Mouse (Mus musculus) limb, embryonic 14.5 days (tissue): ENCODE measurements around the gene Ak9. TPM values are rescaled to one million over a fixed set of nuclear protein-coding genes. Genes with fewer than 3 reads are reported as not detected.

ENCODE experiments used
- ATAC-seq: fragments of 200-750 bp; cut with Nextera tagmentation; 2 replicates; pipeline ENCODE4 v1.8.0; 2017; ENCODE audit warnings: low read depth, moderate number of reproducible peaks, moderate TSS enrichment; ENCODE audit not compliant: low FRiP score
- DNase-seq: peaks from one replicate; pipeline ENCODE4 v3.0.0-alpha.2; 2015; ENCODE audit warnings: low spot score
- H3K27ac ChIP-seq: fragments of 300-500 bp; sonication (generic); replicated peaks from 2 replicates; pipeline ENCODE4 v1.5.1; 2014; ENCODE audit warnings: low read depth, mild to moderate bottlenecking, low read length, moderate library complexity, mixed read lengths
- H3K27me3 ChIP-seq: fragments of 300-500 bp; sonication (generic); 2 replicates; pipeline ENCODE4 v1.6.1; 2014; ENCODE audit warnings: low read length, mixed read lengths; ENCODE audit not compliant: control insufficient read depth, insufficient read depth
- H3K36me3 ChIP-seq: fragments of 300-500 bp; sonication (generic); 2 replicates; pipeline ENCODE4 v1.6.1; 2014; ENCODE audit warnings: mild to moderate bottlenecking, low read length, moderate library complexity, mixed read lengths; ENCODE audit not compliant: control insufficient read depth, insufficient read depth
- H3K4me1 ChIP-seq: fragments of 300-500 bp; sonication (generic); 2 replicates; pipeline ENCODE4 v1.6.1; 2014; ENCODE audit warnings: antibody characterized with exemption, low read length, mixed read lengths; ENCODE audit not compliant: control insufficient read depth, insufficient read depth
- H3K4me2 ChIP-seq: fragments of 300-500 bp; sonication (generic); replicated peaks from 2 replicates; pipeline ENCODE4 v1.6.1; 2014; ENCODE audit warnings: low read depth, mild to moderate bottlenecking, low read length, moderate library complexity; ENCODE audit not compliant: severe bottlenecking
- H3K4me3 ChIP-seq: fragments of 300-500 bp; sonication (generic); replicated peaks from 2 replicates; pipeline ENCODE4 v1.5.1; 2014; ENCODE audit warnings: low read length
- H3K9ac ChIP-seq: fragments of 300-500 bp; sonication (generic); 2 replicates; pipeline ENCODE4 v1.6.1; 2014; ENCODE audit warnings: mild to moderate bottlenecking, low read depth, low read length, moderate library complexity; ENCODE audit not compliant: severe bottlenecking
- H3K9me3 ChIP-seq: fragments of 300-500 bp; sonication (generic); 2 replicates; pipeline ENCODE4 v1.6.1; 2016; ENCODE audit warnings: low read length; ENCODE audit not compliant: control insufficient read depth
- POLR2A ChIP-seq: fragments of 200-500 bp; IDR thresholded peaks from 2 replicates; pipeline ENCODE4 v1.8.0; 2012; ENCODE audit warnings: inconsistent platforms, mild to moderate bottlenecking, moderate library complexity, borderline replicate concordance; ENCODE audit not compliant: insufficient read depth, insufficient read length; ENCODE audit errors: extremely low read depth
- WGBS: fragments of 180-500 bp; shearing (Covaris S2); extraction: QIAGEN DNeasy Blood & Tissue Kit; methylation state at CpG from one replicate; pipeline ENCODE4 v1.1.7; 2014; 5-methylcytosine and 5-hydroxymethylcytosine counted together
- polyA plus RNA-seq, 2 experiments: library from polyadenylated mRNA; depleted of rRNA in 1 of 2; stranded (reverse) in 1 of 2; unstranded in 1 of 2; fragments of >200 nt; fragmentation: Nextera tagmentation in 1 of 2; extraction: Ambion mirVana in 1 of 2; gene quantifications; 2 replicates each; pipeline versions ENCODE4 v1.2.1 to v1.2.3; 2012 to 2014

The Ak9 gene
- polyA plus RNA-seq, 2 experiments, result 0.01 TPM; not detected in 1

DNA sequence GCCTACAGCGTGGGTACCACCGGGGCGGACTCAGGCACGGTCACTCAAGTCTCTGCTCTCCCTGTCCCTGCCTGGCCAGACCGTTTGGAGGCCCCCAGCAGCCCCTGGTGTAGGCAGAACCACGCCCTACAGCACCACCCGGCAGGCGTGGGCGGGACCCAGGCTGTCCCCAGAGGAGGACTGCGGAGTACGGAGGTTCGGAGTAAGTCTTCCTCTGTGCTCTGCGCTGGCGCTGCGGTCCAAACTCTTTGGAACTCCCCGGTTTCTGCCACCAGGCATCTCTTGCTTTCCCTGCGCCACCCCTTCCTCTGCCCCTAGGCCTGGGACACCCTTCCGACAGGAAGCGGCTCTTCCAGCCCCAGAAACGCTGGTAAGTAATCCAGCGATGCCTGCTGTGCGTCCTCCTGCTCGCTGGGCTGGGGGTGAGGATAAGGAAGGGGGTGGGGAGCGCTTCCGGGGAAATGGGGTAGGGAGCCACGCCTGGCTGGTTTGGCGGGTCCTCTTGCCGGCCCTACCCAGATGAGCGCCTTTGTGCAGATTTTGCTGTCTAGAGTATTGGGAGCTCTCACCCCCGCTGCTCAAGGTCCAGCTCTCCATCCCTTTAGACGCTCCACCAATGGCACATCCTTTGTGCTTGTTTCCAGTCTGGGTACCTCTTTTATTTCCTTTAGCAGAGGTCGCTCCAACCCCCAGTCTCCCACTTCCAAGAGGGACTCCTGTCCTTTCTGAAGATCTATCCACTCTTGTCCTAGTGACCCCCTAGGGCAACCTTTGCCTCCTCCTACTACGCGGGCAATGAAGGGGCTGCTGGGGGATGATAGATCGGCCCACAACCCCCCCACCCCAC, 172.6 kb downstream of the Ak9 start, which contains the start of gene Mical1:
TSS of gene Mical1 (plus strand) at position 144 of the 847 bp plus-strand sequence.
- Histone ChIP-seq H3K4me2 (peak within 1 kb of the TSS; percentile 67), H3K27me3 (no peaks in the 10 kb centered on the region), H3K27ac (peak within 1 kb of the TSS; percentile 84), H3K9me3 (no peaks in the 10 kb centered on the region), H3K9ac (peak within 1 kb of the TSS; percentile 76), H3K36me3 (peaks cover 26% of the 10 kb centered on the region), H3K4me3 (peak within 1 kb of the TSS; percentile 64), H3K4me1 (peaks cover 19% of the 10 kb centered on the region)
- peak; percentile 65; the same call in 1 of the 2 replicates for TF ChIP-seq POLR2A
- WGBS, result 1% methylated on average over 35 of the region's 35 CpGs
- ATAC-seq (peak; percentile 71), DNase-seq (peak; percentile 67)

DNA sequence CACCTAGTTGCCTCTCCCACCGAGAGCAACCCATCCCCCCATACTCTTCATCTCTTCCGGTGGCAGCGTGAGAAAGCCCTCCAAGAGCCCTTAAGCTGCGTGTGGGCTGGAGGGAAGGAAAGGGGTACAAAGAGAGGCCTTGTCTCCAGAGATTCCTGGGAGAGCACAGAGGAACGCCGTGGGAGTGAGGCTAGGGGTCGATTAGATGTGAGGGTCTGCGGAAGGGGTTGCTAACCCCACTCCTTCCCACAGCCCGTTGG, 173.2 kb downstream of the Ak9 start:
- Histone ChIP-seq H3K4me2 (peak overlapping the region; percentile 67), H3K9ac (peak overlapping the region; percentile 76), H3K27ac (peak overlapping the region; percentile 84), H3K27me3 (no peaks in the 10 kb centered on the region), H3K9me3 (no peaks in the 10 kb centered on the region), H3K36me3 (peaks cover 32% of the 10 kb centered on the region), H3K4me1 (peaks cover 19% of the 10 kb centered on the region), H3K4me3 (peak overlapping the region; percentile 64)
- WGBS, result 3% methylated on average over 9 of the region's 9 CpGs
- DNase-seq (peak; percentile 35), ATAC-seq (peak; percentile 10; the same call in 1 of the 2 replicates)
- TF ChIP-seq POLR2A, result no peak

DNA sequence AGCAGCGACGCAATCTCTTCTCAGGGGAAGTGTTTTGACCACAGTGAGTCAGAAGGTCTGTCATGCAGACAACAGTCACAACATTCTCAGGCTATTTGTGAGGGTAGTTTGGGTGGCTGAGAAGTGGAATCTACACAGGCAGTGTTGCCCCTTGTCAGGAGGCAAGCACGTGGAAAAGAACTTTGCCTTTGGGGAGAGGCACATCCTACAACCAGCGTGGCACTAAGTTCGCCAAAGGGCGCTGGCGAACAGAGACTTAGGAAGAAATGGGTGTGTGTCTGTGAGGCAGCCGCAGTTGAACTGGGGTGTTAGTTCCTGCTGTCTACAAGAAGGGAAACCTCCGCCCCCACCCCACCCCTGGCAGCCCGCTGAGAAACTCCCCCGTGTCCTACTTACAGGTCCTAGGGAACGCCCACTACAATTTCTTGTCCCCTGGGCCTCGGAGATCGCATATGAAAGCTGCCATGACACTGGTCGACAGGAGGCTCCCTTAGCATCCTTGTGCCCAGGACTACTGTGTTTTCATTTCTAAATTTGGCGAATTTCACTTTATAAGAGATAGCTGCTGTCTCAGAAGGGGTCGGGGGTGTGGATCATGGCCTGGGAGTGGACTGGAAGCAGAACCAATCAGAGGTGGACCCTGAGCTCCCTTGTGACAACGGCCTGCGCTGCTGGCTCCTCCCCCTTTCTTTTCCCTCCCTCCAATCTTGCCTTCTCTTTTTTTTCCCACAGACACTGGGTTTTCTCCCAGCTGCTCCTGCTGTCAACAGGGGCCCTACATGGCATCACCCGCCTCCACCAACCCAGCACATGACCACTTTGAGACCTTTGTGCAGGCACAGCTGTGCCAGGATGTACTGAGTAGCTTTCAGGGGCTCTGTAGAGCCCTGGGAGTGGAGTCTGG, 173.8 kb downstream of the Ak9 start:
- DNase-seq, result peak; percentile 72
- WGBS, result 3% methylated on average over 20 of the region's 20 CpGs

GRCm38 (mm10) chr10:41479961-41480360, 176.2 kb downstream of the Ak9 start:
- no peak overlapping the region for H3K4me3 ChIP-seq
- ATAC-seq (no peak), DNase-seq (no peak)
- H3K36me3 ChIP-seq, result peaks cover 58% of the 10 kb centered on the region
- no peaks in the 10 kb centered on the region for H3K27me3 ChIP-seq
- H3K9me3 ChIP-seq, result no peaks in the 10 kb centered on the region
- WGBS, result 96% methylated on average over 3 of the region's 3 CpGs
- no peak overlapping the region for H3K4me2 ChIP-seq
- no peak overlapping the region for H3K9ac ChIP-seq
- no peak overlapping the region for H3K27ac ChIP-seq
- H3K4me1 ChIP-seq, result peaks cover 13% of the 10 kb centered on the region
- TF ChIP-seq POLR2A, result no peak

More for the DNA sequence above, 173.8 kb downstream of the Ak9 start:
- ATAC-seq, result peak; percentile 76
- peaks cover 38% of the 10 kb centered on the region for H3K36me3 ChIP-seq
- TF ChIP-seq POLR2A, result no peak
- no peaks in the 10 kb centered on the region for H3K27me3 ChIP-seq
- H3K4me3 ChIP-seq, result peak overlapping the region; percentile 64
- H3K4me1 ChIP-seq, result peaks cover 19% of the 10 kb centered on the region
- H3K9me3 ChIP-seq, result no peaks in the 10 kb centered on the region
- peak overlapping the region; percentile 76 for H3K9ac ChIP-seq
- peak overlapping the region; percentile 67 for H3K4me2 ChIP-seq
- peak overlapping the region; percentile 84 for H3K27ac ChIP-seq
